Mouse (Mus musculus) neural tube, embryonic 14.5 days (tissue): ENCODE measurements around the gene Otop2. TPM values are rescaled to one million over a fixed set of nuclear protein-coding genes. Genes with fewer than 3 reads are reported as not detected.

Experiments used
- ATAC-seq: fragments of 200-750 bp; cut with Nextera tagmentation; 2 replicates; pipeline ENCODE4 v1.8.0; 2017; ENCODE audit warnings: low read depth, mild to moderate bottlenecking, moderate TSS enrichment, moderate library complexity
- H3K27ac ChIP-seq: fragments of 300-500 bp; sonication (generic); 2 replicates; pipeline ENCODE4 v1.5.1; 2014; ENCODE audit warnings: low read depth, mild to moderate bottlenecking, control low read depth, low read length, moderate library complexity, mixed read lengths
- H3K27me3 ChIP-seq: fragments of 300-500 bp; sonication (generic); 2 replicates; pipeline ENCODE4 v1.6.1; 2014; ENCODE audit warnings: low read length; ENCODE audit not compliant: control insufficient read depth, insufficient read depth
- H3K36me3 ChIP-seq: fragments of 300-500 bp; sonication (generic); 2 replicates; pipeline ENCODE4 v1.6.1; 2014; ENCODE audit warnings: low read length, mixed read lengths; ENCODE audit not compliant: control insufficient read depth, insufficient read depth
- H3K4me1 ChIP-seq: fragments of 300-500 bp; sonication (generic); 2 replicates; pipeline ENCODE4 v1.6.1; 2014; ENCODE audit warnings: low read length; ENCODE audit not compliant: control insufficient read depth, insufficient read depth
- H3K4me2 ChIP-seq: fragments of 300-500 bp; sonication (generic); 2 replicates; pipeline ENCODE4 v1.6.1; 2014; ENCODE audit warnings: mild to moderate bottlenecking, low read depth, low read length, control low read depth
- H3K4me3 ChIP-seq: fragments of 300-500 bp; sonication (generic); 2 replicates; pipeline ENCODE4 v1.5.1; 2014; ENCODE audit warnings: low read depth, low read length, control low read depth, mixed read lengths
- H3K9ac ChIP-seq: fragments of 300-500 bp; sonication (generic); replicated peaks from 2 replicates; pipeline ENCODE4 v1.6.1; 2014; ENCODE audit warnings: low read depth, mild to moderate bottlenecking, control low read depth, low read length, mixed read lengths
- H3K9me3 ChIP-seq: fragments of 300-500 bp; sonication (generic); 2 replicates; pipeline ENCODE4 v1.6.1; 2016; ENCODE audit warnings: low read length; ENCODE audit not compliant: control insufficient read depth
- WGBS: fragments of 180-500 bp; shearing (Covaris S2); extraction: QIAGEN DNeasy Blood & Tissue Kit; methylation state at CpG from one replicate; pipeline ENCODE4 v1.1.7; 2014; 5-methylcytosine and 5-hydroxymethylcytosine counted together
- polyA plus RNA-seq: library from polyadenylated mRNA; unstranded; fragments of >200 nt; fragmentation: Nextera tagmentation; extraction: Ambion mirVana; gene quantifications from 2 replicates; pipeline ENCODE4 v1.2.1, GENCODE M21; 2014

Gene Otop2
- polyA plus RNA-seq, 1 experiment from 2014 or later: 0.12 TPM

- H3K9ac ChIP-seq: no peak overlapping the region
- H3K36me3 ChIP-seq: no peaks in the 10 kb centered on the region
- 90% methylated on average over 3 of the region's 3 CpGs for WGBS
- no peaks in the 10 kb centered on the region for H3K4me1 ChIP-seq
- no peaks in the 10 kb centered on the region for H3K9me3 ChIP-seq
- H3K4me2 ChIP-seq: no peak overlapping the region
- H3K27ac ChIP-seq: no peak overlapping the region
- H3K4me3 ChIP-seq: no peak overlapping the region
- H3K27me3 ChIP-seq: no peaks in the 10 kb centered on the region
- no peak for ATAC-seq
Measured at GRCm38 (mm10) chr11:115364136-115364535, 57.2 kb downstream of the Otop2 start.

DNA sequence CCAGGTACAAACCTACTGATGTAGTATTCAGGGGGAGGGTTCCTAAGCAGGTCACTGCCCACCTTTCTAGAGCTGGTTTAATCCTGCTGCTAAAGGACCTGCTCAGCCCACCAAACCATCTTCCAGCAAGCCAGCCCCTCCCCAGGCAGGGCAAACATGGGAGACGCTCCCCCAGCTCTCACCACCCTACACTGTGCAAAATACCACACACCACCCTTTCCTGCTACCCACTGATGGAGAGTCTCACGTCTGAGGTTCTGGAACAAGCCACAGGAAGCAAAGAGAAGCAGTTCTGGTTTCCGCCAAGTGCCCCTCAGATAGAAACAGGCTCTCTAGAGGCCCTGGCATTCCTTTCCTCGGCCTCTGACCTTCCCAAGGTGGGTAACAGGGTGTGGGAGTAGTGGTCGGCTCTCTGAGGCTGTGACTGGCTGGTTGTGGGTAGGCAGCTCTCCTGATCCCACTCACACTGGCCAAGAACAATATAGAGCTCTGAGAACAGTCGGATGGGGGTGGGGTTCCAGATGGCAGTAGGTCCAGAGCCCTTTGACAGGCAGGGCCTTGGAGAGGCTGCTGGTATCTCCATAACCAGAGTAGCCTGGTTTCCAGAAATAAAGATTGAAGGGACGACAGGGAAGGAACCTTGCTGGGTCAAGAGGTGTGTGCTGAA is 59.2 kb downstream of the Otop2 start:
- H3K27ac ChIP-seq: no peak overlapping the region
- peak overlapping the region; percentile 65 for H3K9ac ChIP-seq
- H3K4me1 ChIP-seq: no peaks in the 10 kb centered on the region
- no peaks in the 10 kb centered on the region for H3K27me3 ChIP-seq
- H3K4me2 ChIP-seq: peak overlapping the region; percentile 89
- ATAC-seq: peak; percentile 15; the same call in 1 of the 2 replicates
- H3K9me3 ChIP-seq: no peaks in the 10 kb centered on the region
- H3K36me3 ChIP-seq: no peaks in the 10 kb centered on the region
- 51% methylated on average over 7 of the region's 7 CpGs for WGBS
- peak overlapping the region; percentile 69 for H3K4me3 ChIP-seq

DNA sequence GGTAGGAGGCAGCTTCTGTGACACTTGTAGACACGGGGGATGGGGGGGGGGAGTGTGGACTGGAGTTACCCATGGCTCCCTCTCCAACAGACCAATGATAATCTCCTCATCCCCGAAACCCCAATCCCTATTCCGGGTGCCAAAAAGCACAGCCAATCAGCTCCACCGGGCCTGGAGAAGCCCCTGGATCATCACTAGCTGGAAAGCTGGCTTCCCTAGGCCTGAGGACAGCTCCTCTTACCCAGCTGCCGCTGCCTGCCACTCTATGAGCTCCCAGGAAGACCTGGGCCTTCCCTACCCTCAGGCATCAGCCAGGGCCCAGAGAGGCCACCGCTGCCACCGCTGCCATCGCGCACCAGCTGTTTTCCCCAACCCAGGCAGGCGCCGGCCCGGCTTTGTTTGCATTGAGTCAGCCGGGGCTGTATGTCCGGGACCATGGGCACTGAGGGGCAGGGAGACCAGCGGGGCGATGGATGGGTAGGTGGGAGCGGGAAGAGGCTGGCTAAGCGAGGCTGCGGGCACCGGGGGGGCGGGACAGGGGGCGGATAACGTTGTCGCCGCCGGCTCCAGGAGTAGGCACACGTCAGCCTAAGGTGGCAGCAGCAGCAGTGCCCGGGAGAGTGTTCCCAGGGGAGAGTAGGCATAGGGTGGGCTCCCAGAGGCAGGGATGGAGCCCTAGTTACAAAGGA is 59.9 kb downstream of the Otop2 start:
- no peaks in the 10 kb centered on the region for H3K27me3 ChIP-seq
- no peaks in the 10 kb centered on the region for H3K9me3 ChIP-seq
- H3K4me3 ChIP-seq: peak overlapping the region; percentile 69
- no peaks in the 10 kb centered on the region for H3K36me3 ChIP-seq
- peak; percentile 72 for ATAC-seq
- H3K4me2 ChIP-seq: peak overlapping the region; percentile 89
- under 1% methylated on average over 28 of the region's 28 CpGs for WGBS
- peak overlapping the region; percentile 65 for H3K9ac ChIP-seq
- no peaks in the 10 kb centered on the region for H3K4me1 ChIP-seq
- peak overlapping the region; percentile 74 for H3K27ac ChIP-seq

DNA sequence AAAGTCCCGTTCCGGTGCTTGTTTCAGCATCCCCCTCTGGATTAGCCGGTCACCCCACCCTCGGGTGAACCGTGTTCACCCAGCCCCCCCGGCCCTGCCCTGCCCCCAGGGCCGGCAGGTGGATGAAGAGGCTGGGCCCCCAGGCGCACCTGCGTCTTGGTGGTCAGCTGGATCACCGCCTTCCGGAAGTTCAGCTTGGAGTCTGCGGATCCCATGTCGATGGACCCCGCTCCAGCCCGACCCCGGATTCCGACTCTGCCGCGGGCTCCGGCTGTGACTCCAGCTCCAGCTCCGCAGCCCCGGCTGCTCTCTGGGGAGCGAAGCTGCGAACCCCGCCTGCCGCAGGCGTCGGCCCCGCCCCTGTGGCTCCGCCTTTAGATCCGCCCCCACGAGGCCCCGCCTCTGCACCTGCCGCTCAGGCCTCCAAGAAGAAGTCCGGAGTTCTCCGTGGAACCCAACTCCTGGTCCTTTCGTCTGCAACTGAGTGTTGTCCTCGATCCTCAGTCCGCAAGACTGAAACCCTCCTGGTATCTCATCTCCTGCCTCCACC is 60.5 kb downstream of the Otop2 start, which contains the start of gene Hid1:
Gene Hid1, minus strand, starts transcription at position 362 of the 550 bp plus-strand sequence.
- H3K9ac ChIP-seq: peak within 1 kb of the TSS; percentile 65
- no peaks in the 10 kb centered on the region for H3K9me3 ChIP-seq
- peak within 1 kb of the TSS; percentile 74 for H3K27ac ChIP-seq
- peak within 1 kb of the TSS; percentile 69 for H3K4me3 ChIP-seq
- H3K4me2 ChIP-seq: peak within 1 kb of the TSS; percentile 89
- H3K36me3 ChIP-seq: no peaks in the 10 kb centered on the region
- no peaks in the 10 kb centered on the region for H3K27me3 ChIP-seq
- under 1% methylated on average over 39 of the region's 39 CpGs for WGBS
- peak; percentile 78 for ATAC-seq
- no peaks in the 10 kb centered on the region for H3K4me1 ChIP-seq

DNA sequence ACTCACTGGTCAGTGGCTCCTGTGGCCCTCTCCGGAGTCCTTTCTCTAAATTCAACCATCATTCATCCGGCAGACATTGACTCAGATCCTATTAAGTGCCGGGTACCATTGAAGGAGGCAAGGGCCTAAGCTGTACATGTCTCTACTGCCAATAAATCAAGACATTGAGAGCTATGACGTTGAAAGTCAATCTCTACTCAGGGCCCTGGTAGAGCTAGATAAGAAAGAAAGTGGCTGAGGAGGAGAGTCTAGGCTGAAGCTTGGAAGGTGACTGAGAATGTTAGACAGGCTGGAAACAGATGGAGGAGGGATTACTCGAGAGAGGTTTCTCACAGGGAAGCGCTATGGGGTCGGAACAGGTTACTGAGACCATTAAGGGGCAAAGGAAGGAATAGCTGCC is 63.4 kb downstream of the Otop2 start:
- ATAC-seq: no peak
- Histone ChIP-seq H3K4me1 (0 out of 2 replicates have a peak, but pooled peaks cover 7% of the 10 kb centered on the region), H3K4me3 (no peak overlapping the region), H3K27me3 (no peaks in the 10 kb centered on the region; the same call in 1 of the 2 replicates), H3K36me3 (no peaks in the 10 kb centered on the region), H3K9ac (no peak overlapping the region), H3K27ac (no peak overlapping the region), H3K4me2 (no peak overlapping the region), H3K9me3 (no peaks in the 10 kb centered on the region)
- WGBS: 53% methylated on average over 7 of the region's 7 CpGs

DNA sequence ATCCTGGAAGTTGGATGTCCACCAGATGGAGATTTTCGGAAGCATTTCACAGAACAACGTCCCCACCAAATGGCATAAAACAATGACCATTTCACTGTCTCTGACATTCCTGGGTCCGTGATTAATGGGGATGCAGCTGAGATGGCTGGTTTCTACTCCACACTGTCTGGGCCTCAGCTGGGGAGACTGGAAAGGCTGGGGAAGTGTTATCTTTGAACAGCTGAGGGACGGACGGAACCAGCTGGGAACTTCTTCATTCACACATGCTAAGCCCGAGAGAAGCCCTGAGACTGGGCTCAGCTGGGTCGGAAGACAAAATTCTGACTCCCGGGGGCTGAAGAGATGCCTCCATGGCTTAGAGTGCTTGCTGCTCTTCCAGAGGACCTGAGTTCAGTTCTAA is 64.4 kb downstream of the Otop2 start:
- Histone ChIP-seq H3K9ac (no peak overlapping the region), H3K36me3 (no peaks in the 10 kb centered on the region), H3K4me2 (no peak overlapping the region), H3K9me3 (no peaks in the 10 kb centered on the region), H3K27me3 (no peaks in the 10 kb centered on the region; the same call in 1 of the 2 replicates), H3K4me3 (no peak overlapping the region), H3K4me1 (0 out of 2 replicates have a peak, but pooled peaks cover 7% of the 10 kb centered on the region), H3K27ac (no peak overlapping the region)
- ATAC-seq: no peak
- 45% methylated on average over 8 of the region's 8 CpGs for WGBS

- Histone ChIP-seq H3K4me2 (no peak overlapping the region), H3K36me3 (no peaks in the 10 kb centered on the region), H3K27ac (no peak overlapping the region), H3K27me3 (no peaks in the 10 kb centered on the region; the same call in 1 of the 2 replicates), H3K9me3 (no peaks in the 10 kb centered on the region), H3K4me1 (0 out of 2 replicates have a peak, but pooled peaks cover 7% of the 10 kb centered on the region), H3K9ac (no peak overlapping the region), H3K4me3 (no peak overlapping the region)
- ATAC-seq: no peak
- WGBS: 69% methylated on average over 1 of the region's 1 CpGs
Measured at GRCm38 (mm10) chr11:115372015-115372414, 65.1 kb downstream of the Otop2 start.

DNA sequence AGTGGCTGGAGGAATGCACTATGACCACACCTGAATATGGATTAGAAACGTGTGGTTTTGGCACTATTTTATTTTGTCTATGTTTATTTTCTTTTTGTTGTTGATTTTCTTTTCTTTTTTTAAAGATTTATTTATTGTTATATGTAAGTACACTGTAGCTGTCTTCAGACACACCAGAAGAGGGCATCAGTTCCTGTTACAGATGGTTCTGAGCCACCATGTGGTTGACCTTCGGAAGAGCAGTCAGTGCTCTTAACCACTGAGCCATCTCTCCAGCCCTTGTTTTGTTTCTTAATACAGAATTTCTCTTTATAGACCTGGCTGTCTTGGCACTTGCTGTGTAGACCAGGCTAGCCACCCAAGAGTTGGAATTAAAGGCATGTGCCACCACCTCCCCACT is 65.8 kb downstream of the Otop2 start:
- no peak overlapping the region for H3K4me3 ChIP-seq
- H3K27ac ChIP-seq: no peak overlapping the region
- WGBS: 50% methylated on average over 2 of the region's 2 CpGs
- H3K4me1 ChIP-seq: 0 out of 2 replicates have a peak, but pooled peaks cover 7% of the 10 kb centered on the region
- no peak for ATAC-seq
- no peaks in the 10 kb centered on the region; the same call in 1 of the 2 replicates for H3K27me3 ChIP-seq
- H3K4me2 ChIP-seq: no peak overlapping the region
- no peak overlapping the region for H3K9ac ChIP-seq
- no peaks in the 10 kb centered on the region for H3K36me3 ChIP-seq
- no peaks in the 10 kb centered on the region for H3K9me3 ChIP-seq
